Comparison of ENCODE assay signal across 10 mouse cellular contexts in the genomic region with DNA sequence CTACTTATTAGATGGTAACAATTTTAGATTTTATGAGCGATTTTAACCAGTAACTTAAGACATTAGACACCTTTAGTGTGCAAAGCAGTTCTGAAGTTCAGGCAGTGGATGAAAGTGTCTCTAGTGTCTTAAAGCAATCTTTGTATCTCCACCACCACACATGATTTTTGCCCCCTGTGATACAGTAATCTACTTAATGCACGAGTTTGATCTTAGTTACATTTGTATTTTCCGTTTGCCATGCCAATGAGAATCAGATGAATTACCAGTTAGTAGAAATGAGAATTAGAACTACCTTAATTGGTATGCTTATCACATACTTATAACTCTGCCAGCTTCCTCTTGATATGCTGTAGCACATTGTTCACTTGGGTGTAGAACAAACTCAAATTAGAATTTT.
DNase-seq lines count a peak whose midpoint lies in the region; ATAC-seq and TF ChIP-seq lines count a peak whose summit lies in the region.
"Had no signal": no experiment of that assay in that cellular context is flagged by ENCODE, and none has a peak within 500 bp of the region (broad histone marks: within the 10 kb centered on the region; RNA-seq: fewer than 3 reads in every experiment).

No protein-coding gene starts in this region.

- ATAC-seq in heart, embryonic 12.5 days (ENCODE audit: insufficient number of reproducible peaks, low FRiP score): no peak
- no peak for ATAC-seq in hindbrain, embryonic 15.5 days (ENCODE audit: low FRiP score, low read depth)
- ATAC-seq in stomach, embryonic 14.5 days (ENCODE audit: insufficient number of reproducible peaks, insufficient read depth, low FRiP score, low read depth): no peak
- ATAC-seq in granulocyte monocyte progenitor cell, adult 5-6 weeks (replicated peaks; ENCODE audit: poor library complexity, severe bottlenecking): no peak
- ATAC-seq: CD4-positive, CD25-positive, alpha-beta regulatory T cell, adult 4 months had no signal

- 52% methylated on average over 3 of the region's 3 CpGs for WGBS in heart, embryonic 12.5 days
- 63% methylated on average over 3 of the region's 3 CpGs for WGBS in lung, adult 2 months
- WGBS in hindbrain, embryonic 15.5 days: 53% methylated on average over 3 of the region's 3 CpGs
- WGBS in stomach, embryonic 14.5 days: 51% methylated on average over 3 of the region's 3 CpGs

- TF ChIP-seq POLR2A in lung, adult 2 months (IDR thresholded peaks at IDR 0.05; ENCODE audit: borderline replicate concordance, extremely low read depth, low read depth, low read length): no peak

- H3K36me3 ChIP-seq in heart, embryonic 12.5 days: peaks cover 4% of the 10 kb centered on the region
- no peaks in the 10 kb centered on the region for H3K36me3 ChIP-seq in hindbrain, embryonic 15.5 days
- no peaks in the 10 kb centered on the region for H3K36me3 ChIP-seq in stomach, embryonic 14.5 days (ENCODE audit: control insufficient read depth, insufficient read depth, low read length)

- H3K4me1 ChIP-seq in heart, embryonic 12.5 days (replicated peaks): peaks cover 4% of the 10 kb centered on the region; the same call in 1 of the 2 replicates
- H3K4me1 ChIP-seq in lung, adult 2 months (ENCODE audit: control insufficient read depth, insufficient read depth, low read length): peaks cover 2% of the 10 kb centered on the region; the same call in 1 of the 2 replicates
- H3K4me1 ChIP-seq in hindbrain, embryonic 15.5 days (replicated peaks): peaks cover 14% of the 10 kb centered on the region; the same call in 1 of the 2 replicates
- H3K4me1 ChIP-seq in stomach, embryonic 14.5 days (ENCODE audit: control insufficient read depth, insufficient read depth, low read length): peaks cover 4% of the 10 kb centered on the region; the same call in 1 of the 2 replicates

- no peak overlapping the region for H3K27ac ChIP-seq in heart, embryonic 12.5 days (ENCODE audit: poor library complexity, severe bottlenecking)
- 0 out of 2 replicates have a peak overlapping the region, but pooled peaks have one; percentile 48 for H3K27ac ChIP-seq in hindbrain, embryonic 15.5 days (replicated peaks)
- H3K27ac ChIP-seq in stomach, embryonic 14.5 days (ENCODE audit: low read length): peak overlapping the region; percentile 11; the same call in 1 of the 2 replicates

- H3K4me2 ChIP-seq in heart, embryonic 12.5 days: 0 out of 2 replicates have a peak overlapping the region, but pooled peaks have one; percentile 39
- H3K4me2 ChIP-seq in hindbrain, embryonic 15.5 days: peak overlapping the region; percentile 38
- H3K4me2 ChIP-seq in stomach, embryonic 14.5 days (replicated peaks; ENCODE audit: low read depth, low read length): peak overlapping the region; percentile 38

- TF ChIP-seq CTCF in lung, adult 2 months (IDR thresholded peaks at IDR 0.05; ENCODE audit: insufficient read depth, low read length): no peak

- no peak for DNase-seq in heart, postnatal 4 days
- DNase-seq in lung, adult 2 months: no peak
- no peak for DNase-seq in lung, adult 18-20 months
- DNase-seq in spleen, postnatal 36 days (ENCODE audit: low spot score in 2 of 2): no peak
- DNase-seq: lung, postnatal 10 days had no signal

- no peaks in the 10 kb centered on the region for H3K27me3 ChIP-seq in heart, embryonic 12.5 days (replicated peaks)
- no peaks in the 10 kb centered on the region for H3K27me3 ChIP-seq in hindbrain, embryonic 15.5 days
- no peaks in the 10 kb centered on the region for H3K27me3 ChIP-seq in stomach, embryonic 14.5 days (ENCODE audit: control insufficient read depth, insufficient read depth, low read length)

- H3K9ac ChIP-seq in heart, embryonic 12.5 days: no peak overlapping the region
- H3K9ac ChIP-seq in hindbrain, embryonic 15.5 days: peak overlapping the region; percentile 35; the same call in 1 of the 2 replicates
- H3K9ac ChIP-seq in stomach, embryonic 14.5 days (replicated peaks; ENCODE audit: low read depth, low read length): peak overlapping the region; percentile 42

- H3K4me3 ChIP-seq in heart, embryonic 12.5 days: peak overlapping the region; percentile 41
- H3K4me3 ChIP-seq in lung, adult 2 months (replicated peaks; ENCODE audit: extremely low read depth, low read depth, low read length): peak overlapping the region; percentile 34
- peak overlapping the region; percentile 32 for H3K4me3 ChIP-seq in hindbrain, embryonic 15.5 days
- peak overlapping the region; percentile 43 for H3K4me3 ChIP-seq in stomach, embryonic 14.5 days (ENCODE audit: low read depth, low read length)

- no peaks in the 10 kb centered on the region for H3K9me3 ChIP-seq in heart, embryonic 12.5 days (replicated peaks)
- no peaks in the 10 kb centered on the region for H3K9me3 ChIP-seq in hindbrain, embryonic 15.5 days
- no peaks in the 10 kb centered on the region for H3K9me3 ChIP-seq in stomach, embryonic 14.5 days (ENCODE audit: control insufficient read depth, low read depth, low read length)
